Mouse (Mus musculus) right cerebral cortex, postnatal 4 days (tissue): ENCODE measurements around the gene Mpi.
A peak's percentile ranks its signal among the peaks of the same experiment; 100 is the strongest.

Experiments
- DNase-seq: peaks from one replicate; pipeline ENCODE4 v3.0.0-alpha.2; 2022

The Mpi gene

GRCm38 (mm10) chr9:57560861-57561710 lies 8.5 kb upstream of the Mpi start, which contains the start of gene Scamp2:
Scamp2 (plus strand) TSS chr9:57560943.
- DNase-seq, result peak; percentile 90

- DNase-seq, result no peak
Measured at GRCm38 (mm10) chr9:57560263-57560662, 7.7 kb upstream of the Mpi start.

- DNase-seq, result no peak
Measured at GRCm38 (mm10) chr9:57559568-57559967, 7.0 kb upstream of the Mpi start.

GRCm38 (mm10) chr9:57558625-57559024 lies 6.1 kb upstream of the Mpi start:
- no peak for DNase-seq

- DNase-seq, result no peak
Measured at GRCm38 (mm10) chr9:57557215-57557614, 4.7 kb upstream of the Mpi start.

GRCm38 (mm10) chr9:57554753-57555152 lies 2.2 kb upstream of the Mpi start:
- DNase-seq, result no peak

GRCm38 (mm10) chr9:57553119-57553518 lies 556 bp upstream of the Mpi start:
- no peak for DNase-seq

GRCm38 (mm10) chr9:57550126-57550862 lies 2.3 kb downstream of the Mpi start:
- no peak for DNase-seq

- no peak for DNase-seq
Measured at GRCm38 (mm10) chr9:57549186-57549585, 3.4 kb downstream of the Mpi start.

GRCm38 (mm10) chr9:57547869-57548268 lies 4.7 kb downstream of the Mpi start:
- no peak for DNase-seq

GRCm38 (mm10) chr9:57547287-57547686 lies 5.3 kb downstream of the Mpi start:
- DNase-seq, result no peak

GRCm38 (mm10) chr9:57543951-57544350 lies 8.6 kb downstream of the Mpi start:
- DNase-seq, result no peak

GRCm38 (mm10) chr9:57541312-57541711 lies 11.3 kb downstream of the Mpi start:
- DNase-seq, result no peak

GRCm38 (mm10) chr9:57539550-57539949 lies 13.0 kb downstream of the Mpi start:
- no peak for DNase-seq

GRCm38 (mm10) chr9:57537728-57538181 lies 14.8 kb downstream of the Mpi start:
- peak; percentile 33 for DNase-seq

GRCm38 (mm10) chr9:57537044-57537727 lies 15.4 kb downstream of the Mpi start, which contains the start of gene Fam219b:
Fam219b (plus strand) TSS chr9:57537528.
- DNase-seq, result peak; percentile 93

- DNase-seq, result no peak
Measured at GRCm38 (mm10) chr9:57536362-57536761, 16.2 kb downstream of the Mpi start.

- no peak for DNase-seq
Measured at GRCm38 (mm10) chr9:57531946-57532345, 20.6 kb downstream of the Mpi start.

GRCm38 (mm10) chr9:57526435-57526834 lies 26.1 kb downstream of the Mpi start:
- DNase-seq, result no peak

GRCm38 (mm10) chr9:57525516-57525915 lies 27.0 kb downstream of the Mpi start:
- DNase-seq, result no peak

- no peak for DNase-seq
Measured at GRCm38 (mm10) chr9:57524439-57524838, 28.1 kb downstream of the Mpi start.

- no peak for DNase-seq
Measured at GRCm38 (mm10) chr9:57523754-57524153, 28.8 kb downstream of the Mpi start.

GRCm38 (mm10) chr9:57522861-57523246 lies 29.7 kb downstream of the Mpi start:
- DNase-seq, result no peak
